Mouse (Mus musculus): ENCODE results near the gene Slc25a43. TPM values are rescaled to one million over a fixed set of nuclear protein-coding genes. Genes with fewer than 3 reads are reported as not detected.
A peak's percentile ranks its signal among the peaks of the same experiment; 100 is the strongest.
"Not testable (repeated sequence)": the region's sequence is repeated elsewhere in the genome, so short reads cannot be mapped to it uniquely, and the experiment has no call there.

Slc25a43 gene
- polyA plus RNA-seq, 1 experiment from 2014 or later, result 0.99 TPM

DNA sequence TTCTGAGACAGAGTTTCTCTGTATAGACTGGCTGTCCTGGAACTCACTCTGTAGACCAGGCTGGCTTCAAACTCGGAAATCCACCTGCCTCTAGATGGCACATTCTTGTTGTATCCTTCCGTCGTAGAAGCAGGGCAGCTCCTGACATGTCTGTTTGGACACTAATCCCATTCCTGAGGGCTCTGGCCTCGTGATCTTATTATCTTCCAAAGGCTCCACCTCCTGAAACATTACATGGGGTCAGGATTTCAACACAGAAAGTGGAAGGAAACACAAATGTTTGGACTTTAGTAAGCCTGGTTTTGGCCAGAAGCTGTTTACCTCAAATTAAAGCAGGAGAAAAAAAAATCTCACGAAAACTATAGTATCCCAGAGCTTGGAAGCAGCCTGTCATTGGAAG lies 23.9 kb downstream of the Slc25a43 start:
- Histone ChIP-seq H3K36me3 (ENCODE audit: control insufficient read depth, insufficient read depth) (no peaks in the 10 kb centered on the region), H3K27ac (ENCODE audit: low read length) (no peak overlapping the region), H3K27me3 (ENCODE audit: control insufficient read depth, insufficient read depth, low read depth, low read length) (no peaks in the 10 kb centered on the region), H3K9me3 (replicated peaks; ENCODE audit: control insufficient read depth, low read length) (no peaks in the 10 kb centered on the region), H3K4me3 (ENCODE audit: low read depth, low read length) (no peak overlapping the region), H3K4me1 (ENCODE audit: control insufficient read depth, low read depth, low read length) (no peaks in the 10 kb centered on the region), H3K4me2 (ENCODE audit: low read depth, low read length) (no peak overlapping the region), H3K9ac (ENCODE audit: low read depth, low read length) (no peak overlapping the region)
- ATAC-seq (ENCODE audit: low read depth), result no peak
- WGBS (ENCODE audit: insufficient replicate concordance), result 43% methylated on average over 5 of the region's 5 CpGs

DNA sequence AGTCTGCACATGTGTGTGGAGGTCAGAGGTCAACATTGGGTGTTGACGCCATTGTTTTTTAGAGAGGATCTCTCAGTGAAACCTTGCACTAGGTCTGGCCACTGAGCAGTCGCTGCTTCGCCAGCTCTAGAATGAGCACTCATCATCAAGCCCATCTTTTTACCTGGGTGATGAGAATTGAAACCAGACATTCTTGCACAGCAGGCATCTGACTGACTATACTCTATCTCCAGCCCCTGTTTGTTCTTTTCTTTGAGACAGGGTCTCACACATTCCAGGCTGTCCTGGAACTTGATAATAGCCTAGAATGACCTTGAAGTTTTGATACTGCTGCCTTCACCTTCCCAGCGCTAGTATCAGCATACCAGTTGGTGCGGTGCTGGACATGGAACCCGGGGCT lies 29.1 kb downstream of the Slc25a43 start:
- Histone ChIP-seq H3K9me3 (replicated peaks; ENCODE audit: control insufficient read depth, low read length) (no peaks in the 10 kb centered on the region), H3K4me3 (ENCODE audit: low read depth, low read length) (no peak overlapping the region), H3K4me2 (ENCODE audit: low read depth, low read length) (no peak overlapping the region), H3K4me1 (ENCODE audit: control insufficient read depth, low read depth, low read length) (no peaks in the 10 kb centered on the region), H3K27me3 (ENCODE audit: control insufficient read depth, insufficient read depth, low read depth, low read length) (no peaks in the 10 kb centered on the region), H3K27ac (ENCODE audit: low read length) (no peak overlapping the region), H3K36me3 (ENCODE audit: control insufficient read depth, insufficient read depth) (no peaks in the 10 kb centered on the region), H3K9ac (ENCODE audit: low read depth, low read length) (no peak overlapping the region)
- ATAC-seq (ENCODE audit: low read depth), result no peak
- 60% methylated on average over 6 of the region's 6 CpGs for WGBS (ENCODE audit: insufficient replicate concordance)

DNA sequence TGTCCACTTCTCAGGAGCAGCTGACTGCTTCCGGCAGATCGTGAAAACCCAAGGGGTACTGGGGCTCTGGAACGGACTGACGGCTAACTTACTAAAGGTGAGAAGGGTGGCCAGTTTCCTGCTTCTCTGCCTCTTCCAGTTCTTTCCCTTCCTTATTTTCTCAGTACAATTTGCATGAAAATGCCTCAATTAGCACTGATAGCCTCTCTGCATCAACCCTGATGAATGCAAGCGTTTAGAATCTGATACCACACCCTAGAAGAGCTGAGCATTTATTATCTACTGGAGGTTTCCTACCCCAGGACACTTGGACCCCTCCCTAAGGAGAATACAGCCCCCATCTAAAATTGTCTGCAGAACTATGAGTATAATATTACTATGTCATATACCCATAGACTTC lies 32.1 kb downstream of the Slc25a43 start:
- no peak for ATAC-seq (ENCODE audit: low read depth)
- WGBS (ENCODE audit: insufficient replicate concordance), result 69% methylated on average over 5 of the region's 5 CpGs
- no peaks in the 10 kb centered on the region for H3K27me3 ChIP-seq (ENCODE audit: control insufficient read depth, insufficient read depth, low read depth, low read length)

DNA sequence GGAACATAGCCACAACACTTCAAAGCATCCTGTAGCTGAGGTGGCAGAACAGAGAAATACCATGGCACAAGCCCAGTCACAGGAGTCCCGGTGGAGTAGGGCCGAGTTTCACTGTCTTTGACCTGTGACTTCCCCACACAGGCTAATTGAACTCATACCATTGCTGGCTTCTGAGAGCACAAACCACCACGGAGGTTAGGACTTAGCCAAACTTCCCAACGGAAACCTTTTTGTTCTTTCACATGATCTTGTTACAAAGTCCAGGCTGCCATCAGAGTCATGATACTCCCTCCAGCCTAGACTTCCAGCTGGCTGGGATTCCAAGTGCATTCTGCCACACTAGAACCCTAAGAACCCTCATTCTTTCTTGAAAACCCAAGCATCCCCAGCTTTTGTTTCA lies 34.2 kb downstream of the Slc25a43 start:
- Histone ChIP-seq H3K27ac (ENCODE audit: low read length) (no peak overlapping the region), H3K9me3 (replicated peaks; ENCODE audit: control insufficient read depth, low read length) (no peaks in the 10 kb centered on the region), H3K36me3 (ENCODE audit: control insufficient read depth, insufficient read depth) (no peaks in the 10 kb centered on the region), H3K4me1 (ENCODE audit: control insufficient read depth, low read depth, low read length) (no peaks in the 10 kb centered on the region), H3K4me2 (ENCODE audit: low read depth, low read length) (no peak overlapping the region), H3K27me3 (ENCODE audit: control insufficient read depth, insufficient read depth, low read depth, low read length) (no peaks in the 10 kb centered on the region), H3K4me3 (ENCODE audit: low read depth, low read length) (no peak overlapping the region), H3K9ac (ENCODE audit: low read depth, low read length) (no peak overlapping the region)
- ATAC-seq (ENCODE audit: low read depth), result no peak
- WGBS (ENCODE audit: insufficient replicate concordance), result 72% methylated on average over 4 of the region's 4 CpGs

More for the DNA sequence above, 32.1 kb downstream of the Slc25a43 start:
- H3K36me3 ChIP-seq (ENCODE audit: control insufficient read depth, insufficient read depth), result no peaks in the 10 kb centered on the region
- H3K27ac ChIP-seq (ENCODE audit: low read length), result no peak overlapping the region
- H3K9me3 ChIP-seq (replicated peaks; ENCODE audit: control insufficient read depth, low read length), result no peaks in the 10 kb centered on the region
- no peak overlapping the region for H3K4me2 ChIP-seq (ENCODE audit: low read depth, low read length)
- no peak overlapping the region for H3K4me3 ChIP-seq (ENCODE audit: low read depth, low read length)
- H3K4me1 ChIP-seq (ENCODE audit: control insufficient read depth, low read depth, low read length), result no peaks in the 10 kb centered on the region
- no peak overlapping the region for H3K9ac ChIP-seq (ENCODE audit: low read depth, low read length)

DNA sequence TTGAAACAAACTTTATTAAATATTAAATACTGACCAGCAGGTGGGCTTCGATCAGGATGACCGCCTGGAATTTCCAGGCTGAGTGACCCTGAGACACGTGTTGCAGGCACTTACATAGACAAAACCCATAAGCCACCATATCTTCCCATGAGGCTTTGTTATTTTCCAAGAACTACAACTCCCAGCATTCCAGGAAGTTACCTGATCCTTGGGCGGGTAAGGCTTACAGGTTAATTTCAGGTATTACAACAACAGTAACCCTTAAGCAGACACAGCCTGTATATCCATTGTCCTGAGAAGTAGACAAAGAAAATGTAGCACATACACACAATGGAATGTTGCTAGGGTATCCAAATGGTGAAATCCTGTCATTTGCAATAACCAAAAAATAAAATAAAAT lies 45.9 kb downstream of the Slc25a43 start:
- H3K4me1 ChIP-seq (ENCODE audit: control insufficient read depth, low read depth, low read length), result no peaks in the 10 kb centered on the region
- no peak overlapping the region for H3K4me2 ChIP-seq (ENCODE audit: low read depth, low read length)
- H3K9ac ChIP-seq (ENCODE audit: low read depth, low read length), result no peak overlapping the region
- WGBS (ENCODE audit: insufficient replicate concordance), result 66% methylated on average over 4 of the region's 4 CpGs
- ATAC-seq (ENCODE audit: low read depth), result no peak
- no peak overlapping the region for H3K4me3 ChIP-seq (ENCODE audit: low read depth, low read length)
- H3K36me3 ChIP-seq (ENCODE audit: control insufficient read depth, insufficient read depth), result no peaks in the 10 kb centered on the region
- H3K9me3 ChIP-seq (replicated peaks; ENCODE audit: control insufficient read depth, low read length), result no peaks in the 10 kb centered on the region
- no peaks in the 10 kb centered on the region for H3K27me3 ChIP-seq (ENCODE audit: control insufficient read depth, insufficient read depth, low read depth, low read length)
- no peak overlapping the region for H3K27ac ChIP-seq (ENCODE audit: low read length)

DNA sequence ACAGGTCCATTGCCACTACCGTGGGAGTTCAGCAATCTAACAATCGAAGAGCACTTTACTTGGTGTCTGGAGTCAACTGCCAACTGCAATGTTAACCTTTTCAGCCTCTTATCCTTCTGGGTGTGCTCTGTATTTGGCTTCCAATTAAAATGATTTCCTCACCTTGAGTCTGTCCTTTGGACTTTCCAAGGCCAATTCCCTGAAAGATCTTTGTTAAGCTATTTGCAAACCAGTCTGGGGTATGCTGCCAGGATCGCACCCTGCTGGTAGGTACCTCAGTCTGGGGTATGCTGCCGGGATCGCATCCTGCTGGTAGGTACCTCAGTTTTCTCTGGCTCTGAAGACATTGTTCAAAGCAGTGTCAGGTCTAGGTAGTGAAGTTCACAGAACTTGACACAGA lies 51.1 kb downstream of the Slc25a43 start:
- ATAC-seq (ENCODE audit: low read depth), result no peak
- H3K9me3 ChIP-seq (replicated peaks; ENCODE audit: control insufficient read depth, low read length), result no peaks in the 10 kb centered on the region
- no peaks in the 10 kb centered on the region for H3K27me3 ChIP-seq (ENCODE audit: control insufficient read depth, insufficient read depth, low read depth, low read length)
- no peak overlapping the region for H3K4me2 ChIP-seq (ENCODE audit: low read depth, low read length)
- peaks cover 7% of the 10 kb centered on the region for H3K36me3 ChIP-seq (ENCODE audit: control insufficient read depth, insufficient read depth)
- no peaks in the 10 kb centered on the region for H3K4me1 ChIP-seq (ENCODE audit: control insufficient read depth, low read depth, low read length)
- H3K4me3 ChIP-seq (ENCODE audit: low read depth, low read length), result no peak overlapping the region
- WGBS (ENCODE audit: insufficient replicate concordance), result 75% methylated on average over 5 of the region's 5 CpGs
- no peak overlapping the region for H3K27ac ChIP-seq (ENCODE audit: low read length)
- H3K9ac ChIP-seq (ENCODE audit: low read depth, low read length), result no peak overlapping the region

DNA sequence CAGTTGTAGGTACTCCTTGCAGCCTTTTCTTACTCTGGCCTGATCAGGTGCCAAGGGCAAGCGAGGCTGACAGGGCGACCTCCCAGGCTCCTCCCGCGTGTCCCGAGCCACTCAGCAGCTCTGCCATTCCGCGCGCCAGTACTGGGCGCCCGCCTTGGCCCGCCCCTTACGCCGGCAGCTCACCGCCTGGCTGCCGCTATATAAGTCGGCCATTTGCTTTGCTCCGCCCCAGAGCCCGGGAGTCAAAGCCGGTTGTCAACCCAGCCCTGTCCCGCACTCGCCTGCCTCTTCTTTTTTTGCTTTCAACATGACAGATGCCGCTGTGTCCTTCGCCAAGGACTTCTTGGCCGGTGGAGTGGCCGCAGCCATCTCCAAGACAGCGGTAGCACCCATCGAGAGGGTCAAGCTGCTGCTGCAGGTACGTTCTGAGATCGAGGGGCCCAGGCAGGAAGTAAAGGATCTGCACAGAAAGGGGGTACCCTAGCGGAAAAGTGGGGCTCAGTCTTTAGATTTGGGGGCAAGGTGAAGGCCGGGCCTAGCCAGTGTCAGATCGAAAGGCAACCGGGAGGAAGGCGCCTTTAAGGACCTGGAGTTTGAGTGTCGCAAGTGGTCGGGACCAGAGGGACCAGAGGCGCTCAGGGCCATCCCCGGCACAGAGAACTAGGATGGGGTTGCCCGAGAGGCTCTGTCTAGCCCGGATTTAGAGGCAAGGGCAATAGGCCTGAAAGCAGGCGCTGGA lies 52.1 kb downstream of the Slc25a43 start, which contains the start of gene Slc25a5:
Slc25a5 (plus strand) TSS at position 228 of the 739 bp plus-strand sequence.
- WGBS (ENCODE audit: insufficient replicate concordance), result 23% methylated on average over 41 of the region's 41 CpGs

DNA sequence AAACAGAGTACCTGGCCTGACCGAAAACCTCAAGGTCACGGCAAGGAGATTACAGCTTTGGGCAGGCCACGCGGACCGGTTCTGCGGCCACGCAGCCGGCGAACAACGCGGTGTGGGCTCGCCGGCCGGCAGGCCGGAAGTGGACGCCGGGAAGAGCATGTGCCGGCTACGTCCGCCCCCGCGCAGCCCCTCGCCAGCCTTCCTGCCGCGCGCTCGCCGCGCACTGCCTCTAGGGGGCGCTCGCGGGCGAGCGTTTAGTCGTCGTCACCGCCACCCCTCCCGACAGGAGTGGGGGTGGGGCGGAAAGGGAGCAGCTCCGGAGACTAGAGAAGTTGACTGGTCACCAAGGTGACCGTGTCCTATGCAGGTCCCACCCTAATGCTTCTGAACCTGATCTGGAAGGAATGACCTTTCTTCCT lies 52.7 kb downstream of the Slc25a43 start:
- Histone ChIP-seq H3K4me3 (ENCODE audit: low read depth, low read length) (peak overlapping the region; percentile 77), H3K27ac (ENCODE audit: low read length) (peak overlapping the region; percentile 93), H3K9me3 (replicated peaks; ENCODE audit: control insufficient read depth, low read length) (no peaks in the 10 kb centered on the region), H3K4me1 (ENCODE audit: control insufficient read depth, low read depth, low read length) (no peaks in the 10 kb centered on the region), H3K9ac (ENCODE audit: low read depth, low read length) (peak overlapping the region; percentile 81), H3K27me3 (ENCODE audit: control insufficient read depth, insufficient read depth, low read depth, low read length) (no peaks in the 10 kb centered on the region), H3K36me3 (ENCODE audit: control insufficient read depth, insufficient read depth) (peaks cover 7% of the 10 kb centered on the region), H3K4me2 (ENCODE audit: low read depth, low read length) (peak overlapping the region; percentile 76)
- ATAC-seq (ENCODE audit: low read depth), result peak; percentile 71
- 18% methylated on average over 38 of the region's 41 CpGs for WGBS (ENCODE audit: insufficient replicate concordance)

More for the DNA sequence above, 52.1 kb downstream of the Slc25a43 start, which contains the start of gene Slc25a5:
- H3K4me3 ChIP-seq (ENCODE audit: low read depth, low read length), result peak within 1 kb of the TSS; percentile 77
- peak within 1 kb of the TSS; percentile 76 for H3K4me2 ChIP-seq (ENCODE audit: low read depth, low read length)
- peak; percentile 98 for ATAC-seq (ENCODE audit: low read depth)
- H3K27ac ChIP-seq (ENCODE audit: low read length), result peak within 1 kb of the TSS; percentile 93
- no peaks in the 10 kb centered on the region for H3K27me3 ChIP-seq (ENCODE audit: control insufficient read depth, insufficient read depth, low read depth, low read length)
- peaks cover 7% of the 10 kb centered on the region for H3K36me3 ChIP-seq (ENCODE audit: control insufficient read depth, insufficient read depth)
- H3K9me3 ChIP-seq (replicated peaks; ENCODE audit: control insufficient read depth, low read length), result no peaks in the 10 kb centered on the region
- H3K4me1 ChIP-seq (ENCODE audit: control insufficient read depth, low read depth, low read length), result no peaks in the 10 kb centered on the region
- H3K9ac ChIP-seq (ENCODE audit: low read depth, low read length), result peak within 1 kb of the TSS; percentile 81

DNA sequence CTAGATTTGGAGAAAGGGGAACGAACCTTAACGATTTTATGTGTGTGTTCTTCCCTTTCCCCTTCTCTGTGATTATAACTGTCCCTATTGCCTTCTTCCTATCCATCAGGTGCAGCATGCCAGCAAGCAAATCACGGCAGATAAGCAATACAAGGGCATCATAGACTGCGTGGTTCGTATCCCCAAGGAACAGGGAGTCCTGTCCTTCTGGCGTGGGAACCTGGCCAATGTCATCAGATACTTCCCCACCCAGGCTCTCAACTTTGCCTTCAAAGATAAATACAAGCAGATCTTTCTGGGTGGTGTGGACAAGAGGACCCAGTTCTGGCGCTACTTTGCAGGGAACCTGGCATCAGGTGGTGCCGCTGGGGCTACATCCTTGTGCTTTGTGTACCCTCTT lies 53.3 kb downstream of the Slc25a43 start:
- H3K4me1 ChIP-seq (ENCODE audit: control insufficient read depth, low read depth, low read length); ATAC-seq (ENCODE audit: low read depth); H3K9me3 ChIP-seq (replicated peaks; ENCODE audit: control insufficient read depth, low read length); H3K27ac ChIP-seq (ENCODE audit: low read length); H3K36me3 ChIP-seq (ENCODE audit: control insufficient read depth, insufficient read depth); H3K27me3 ChIP-seq (ENCODE audit: control insufficient read depth, insufficient read depth, low read depth, low read length): not testable (repeated sequence)
- Histone ChIP-seq H3K9ac (ENCODE audit: low read depth, low read length) (peak overlapping the region; percentile 81), H3K4me2 (ENCODE audit: low read depth, low read length) (peak overlapping the region; percentile 76), H3K4me3 (ENCODE audit: low read depth, low read length) (peak overlapping the region; percentile 77)
- 50% methylated on average over 8 of the region's 8 CpGs for WGBS (ENCODE audit: insufficient replicate concordance)

Data from liver, embryonic 16.5 days (tissue).